Mouse (Mus musculus) lung, postnatal 0 days (tissue): ENCODE data around the gene Ncam1. TPM values are rescaled to one million over a fixed set of nuclear protein-coding genes. Genes with fewer than 3 reads are reported as not detected.

Experiments used
- ATAC-seq: fragments of 200-750 bp; cut with Nextera tagmentation; 2 replicates; pipeline ENCODE4 v1.8.0; 2017; ENCODE audit warnings: moderate library complexity
- DNase-seq: peaks from one replicate; pipeline ENCODE4 v3.0.0-alpha.2; 2016; ENCODE audit warnings: low spot score
- H3K27ac ChIP-seq: fragments of 300-500 bp; sonication (generic); 2 replicates; pipeline ENCODE4 v1.5.1; 2014; ENCODE audit warnings: antibody characterized with exemption, mild to moderate bottlenecking, low read length, mixed read lengths
- H3K27me3 ChIP-seq: fragments of 300-500 bp; sonication (generic); replicated peaks from 2 replicates; pipeline ENCODE4 v1.6.1; 2014; ENCODE audit warnings: low read length, mixed read lengths; ENCODE audit not compliant: insufficient read depth
- H3K36me3 ChIP-seq: fragments of 300-500 bp; sonication (generic); 2 replicates; pipeline ENCODE4 v1.6.1; 2014; ENCODE audit warnings: low read length, mixed read lengths; ENCODE audit not compliant: insufficient read depth
- H3K4me1 ChIP-seq: fragments of 300-500 bp; sonication (generic); 2 replicates; pipeline ENCODE4 v1.6.1; 2014; ENCODE audit warnings: antibody characterized with exemption, low read depth, low read length, mixed read lengths; ENCODE audit not compliant: insufficient read depth
- H3K4me2 ChIP-seq: fragments of 300-500 bp; sonication (generic); replicated peaks from 2 replicates; pipeline ENCODE4 v1.6.1; 2014; ENCODE audit warnings: low read depth, mild to moderate bottlenecking, low read length, moderate library complexity, mixed read lengths
- H3K4me3 ChIP-seq: fragments of 300-500 bp; sonication (generic); 2 replicates; pipeline ENCODE4 v1.5.1; 2014; ENCODE audit warnings: low read depth, low read length
- H3K9ac ChIP-seq: fragments of 300-500 bp; sonication (generic); replicated peaks from 2 replicates; pipeline ENCODE4 v1.6.1; 2014; ENCODE audit warnings: low read depth, mild to moderate bottlenecking
- H3K9me3 ChIP-seq: fragments of 300-500 bp; sonication (generic); 2 replicates; pipeline ENCODE4 v1.6.1; 2016; ENCODE audit warnings: low read length, mixed read lengths
- CTCF ChIP-seq: IDR thresholded peaks from 2 replicates; pipeline ENCODE4 v1.5.1; 2016; ENCODE audit warnings: antibody characterized with exemption, mild to moderate bottlenecking
- EP300 ChIP-seq: IDR thresholded peaks from 2 replicates; pipeline ENCODE4 v1.6.1; 2016; ENCODE audit warnings: antibody characterized with exemption, mild to moderate bottlenecking, control low read depth
- WGBS: fragments of 180-500 bp; shearing (Covaris S2); extraction: QIAGEN DNeasy Blood & Tissue Kit; methylation state at CpG from one replicate; pipeline ENCODE4 v1.1.7; 2014; 5-methylcytosine and 5-hydroxymethylcytosine counted together
- polyA plus RNA-seq: library from polyadenylated mRNA; unstranded; fragments of >200 nt; fragmentation: Nextera tagmentation; extraction: Ambion mirVana; gene quantifications from 2 replicates; pipeline ENCODE4 v1.2.1, GENCODE M21; 2015

The Ncam1 gene
- polyA plus RNA-seq, 1 experiment from 2014 or later: 2.4 TPM

DNA sequence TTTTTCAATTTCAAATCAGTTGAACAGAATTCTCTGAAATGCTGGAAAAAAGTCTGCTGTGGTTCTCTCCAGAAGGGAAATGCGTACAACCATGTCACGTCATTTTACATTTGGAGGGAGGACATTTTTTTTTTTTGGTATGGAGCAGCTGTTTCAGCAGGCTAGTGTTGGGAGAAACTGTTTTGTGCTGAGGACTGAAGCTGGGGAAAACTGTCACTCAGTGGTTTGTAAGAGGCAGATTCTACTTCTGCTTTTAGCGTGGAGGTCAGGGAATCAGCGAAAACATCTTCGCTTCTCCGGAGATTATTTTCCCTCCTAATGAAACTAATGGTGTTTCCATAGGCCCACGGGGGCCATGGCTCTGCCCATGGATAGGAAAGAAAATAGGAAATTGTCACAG lies 103.4 kb downstream of the Ncam1 start:
- Histone ChIP-seq H3K4me3 (no peak overlapping the region), H3K4me2 (no peak overlapping the region), H3K27me3 (no peaks in the 10 kb centered on the region), H3K9ac (no peak overlapping the region), H3K9me3 (no peaks in the 10 kb centered on the region), H3K36me3 (no peaks in the 10 kb centered on the region), H3K4me1 (no peaks in the 10 kb centered on the region), H3K27ac (no peak overlapping the region)
- DNase-seq: no peak
- WGBS: 83% methylated on average over 7 of the region's 7 CpGs
- no peak for TF ChIP-seq CTCF
- no peak for TF ChIP-seq EP300
- no peak for ATAC-seq

DNA sequence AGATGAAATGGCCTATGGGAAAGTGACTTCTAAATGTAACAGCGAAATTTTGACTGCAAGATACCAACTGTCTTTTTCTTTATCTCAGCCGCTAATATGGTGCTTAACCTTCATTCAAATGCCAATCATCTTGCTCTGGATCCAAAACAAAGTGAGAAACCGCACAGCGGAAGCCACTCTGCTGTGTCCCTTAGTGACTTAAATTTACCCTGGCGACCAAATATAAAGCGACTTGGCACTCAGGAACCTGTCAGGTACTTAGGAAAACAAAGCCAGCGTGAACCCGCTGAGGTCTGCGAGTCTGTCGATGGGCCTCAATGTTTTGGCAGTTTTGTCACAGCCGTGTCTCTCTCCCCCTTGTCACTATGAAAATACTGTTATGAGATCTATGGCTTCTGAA lies 105.9 kb downstream of the Ncam1 start:
- no peak overlapping the region for H3K27ac ChIP-seq
- 60% methylated on average over 11 of the region's 11 CpGs for WGBS
- no peak for TF ChIP-seq EP300
- TF ChIP-seq CTCF: no peak

DNA sequence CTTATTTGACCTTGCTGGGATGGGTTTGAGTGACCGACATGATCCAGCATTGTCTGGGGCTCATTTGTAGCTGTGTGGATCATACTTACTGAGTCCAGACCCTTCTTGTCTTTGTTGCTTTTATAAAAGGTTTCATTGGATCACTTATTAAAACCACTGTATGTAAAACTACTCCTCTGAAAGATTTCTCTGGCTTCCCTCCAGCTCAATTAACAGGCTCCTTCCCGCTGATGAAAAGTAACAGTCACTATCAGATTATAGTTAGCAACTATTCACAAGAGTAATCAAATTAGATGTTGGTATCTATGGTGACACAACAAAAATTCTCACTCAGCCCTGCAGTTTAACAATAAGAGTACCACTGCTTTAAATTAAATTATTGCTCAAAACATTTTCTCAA lies 107.4 kb downstream of the Ncam1 start:
- DNase-seq: no peak
- Histone ChIP-seq H3K27me3 (no peaks in the 10 kb centered on the region), H3K4me1 (no peaks in the 10 kb centered on the region), H3K27ac (no peak overlapping the region), H3K36me3 (no peaks in the 10 kb centered on the region), H3K4me2 (no peak overlapping the region), H3K9ac (no peak overlapping the region), H3K4me3 (no peak overlapping the region), H3K9me3 (no peaks in the 10 kb centered on the region)
- ATAC-seq: no peak
- no peak for TF ChIP-seq EP300
- TF ChIP-seq CTCF: no peak
- WGBS: 70% methylated on average over 2 of the region's 2 CpGs

More for the DNA sequence above, 105.9 kb downstream of the Ncam1 start:
- no peak overlapping the region for H3K4me2 ChIP-seq
- H3K9me3 ChIP-seq: no peaks in the 10 kb centered on the region
- H3K4me3 ChIP-seq: no peak overlapping the region
- no peaks in the 10 kb centered on the region for H3K4me1 ChIP-seq
- H3K27me3 ChIP-seq: no peaks in the 10 kb centered on the region
- no peaks in the 10 kb centered on the region for H3K36me3 ChIP-seq
- DNase-seq (no peak), ATAC-seq (no peak)
- H3K9ac ChIP-seq: no peak overlapping the region

GRCm38 (mm10) chr9:49683566-49684273 lies 115.0 kb downstream of the Ncam1 start:
- TF ChIP-seq CTCF: no peak
- TF ChIP-seq EP300: no peak
- Histone ChIP-seq H3K9me3 (no peaks in the 10 kb centered on the region), H3K4me3 (no peak overlapping the region), H3K9ac (no peak overlapping the region), H3K27ac (no peak overlapping the region), H3K36me3 (no peaks in the 10 kb centered on the region), H3K27me3 (no peaks in the 10 kb centered on the region), H3K4me1 (no peaks in the 10 kb centered on the region), H3K4me2 (no peak overlapping the region)
- DNase-seq: no peak
- no peak for ATAC-seq
- 78% methylated on average over 8 of the region's 8 CpGs for WGBS

DNA sequence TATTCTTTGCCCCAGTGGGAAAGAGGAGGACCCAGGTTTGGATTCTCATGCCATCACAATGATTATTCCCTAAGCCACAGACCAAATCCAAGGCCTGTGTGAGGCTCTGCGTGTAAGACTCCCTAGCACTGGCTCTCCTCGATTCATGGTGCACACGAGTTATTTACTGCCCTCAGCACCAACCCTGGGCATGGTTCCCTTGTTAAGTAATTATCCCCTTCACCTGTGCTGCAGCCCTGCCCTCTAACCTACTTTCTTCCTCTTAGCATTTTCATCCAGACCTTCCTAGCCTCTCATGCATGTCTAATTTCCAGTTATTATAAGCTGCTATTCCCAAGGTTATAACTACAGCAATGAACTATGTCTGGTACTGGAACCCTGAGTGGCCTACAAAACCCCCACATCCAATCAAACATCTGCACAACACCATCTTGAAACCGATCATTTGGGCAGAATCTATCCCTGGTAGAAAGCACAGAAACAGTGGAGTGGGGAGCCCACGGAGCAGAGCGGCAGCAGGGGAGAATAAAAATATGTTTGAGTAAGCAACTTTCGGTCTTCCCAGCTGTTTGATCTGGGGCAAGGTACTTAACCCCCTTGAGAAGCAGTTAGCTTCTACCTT lies 116.8 kb downstream of the Ncam1 start:
- no peak for ATAC-seq
- Histone ChIP-seq H3K4me3 (no peak overlapping the region), H3K27ac (no peak overlapping the region), H3K9me3 (no peaks in the 10 kb centered on the region), H3K4me1 (no peaks in the 10 kb centered on the region), H3K27me3 (no peaks in the 10 kb centered on the region), H3K4me2 (no peak overlapping the region), H3K36me3 (no peaks in the 10 kb centered on the region), H3K9ac (no peak overlapping the region)
- TF ChIP-seq CTCF: no peak
- no peak for TF ChIP-seq EP300
- no peak for DNase-seq
- 76% methylated on average over 7 of the region's 7 CpGs for WGBS

DNA sequence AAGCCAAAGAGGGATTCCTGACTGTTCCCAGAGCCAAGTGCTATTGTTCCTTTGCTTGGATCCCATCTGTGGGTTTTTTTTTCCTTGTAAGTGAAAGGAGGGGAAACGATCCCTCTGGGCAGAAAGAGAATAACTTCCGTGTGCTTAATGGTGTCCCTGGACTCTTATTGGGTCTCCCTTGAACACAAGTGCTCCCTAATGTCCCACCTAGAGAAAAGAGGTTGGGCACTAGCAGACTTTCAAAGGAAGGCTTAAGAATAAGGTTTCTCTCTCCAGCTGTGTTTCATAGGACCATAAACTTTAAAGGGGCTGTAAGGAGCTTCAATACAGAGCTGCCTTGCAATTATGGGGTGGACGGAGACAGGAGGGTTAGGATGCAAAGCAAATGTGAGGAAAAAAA lies 119.5 kb downstream of the Ncam1 start:
- no peak overlapping the region for H3K4me3 ChIP-seq
- no peaks in the 10 kb centered on the region for H3K4me1 ChIP-seq
- no peaks in the 10 kb centered on the region for H3K36me3 ChIP-seq
- no peak overlapping the region for H3K9ac ChIP-seq
- no peak for TF ChIP-seq CTCF
- TF ChIP-seq EP300: no peak
- no peaks in the 10 kb centered on the region for H3K27me3 ChIP-seq
- H3K9me3 ChIP-seq: no peaks in the 10 kb centered on the region
- 54% methylated on average over 3 of the region's 3 CpGs for WGBS
- H3K4me2 ChIP-seq: no peak overlapping the region
- ATAC-seq (no peak), DNase-seq (no peak)
- no peak overlapping the region for H3K27ac ChIP-seq
